32 mouse cellular contexts compared by ENCODE assay signal in genomic region chr4:103576305-103576704, GRCm38 (mm10). TPM values are rescaled to one million over a fixed set of nuclear protein-coding genes. Genes with fewer than 3 reads are reported as not detected.
DNase-seq lines count a peak whose midpoint lies in the region; ATAC-seq and TF ChIP-seq lines count a peak whose summit lies in the region.
"Had no signal": no experiment of that assay in that cellular context is flagged by ENCODE, and none has a peak within 500 bp of the region (broad histone marks: within the 10 kb centered on the region; RNA-seq: fewer than 3 reads in every experiment).

No protein-coding gene starts in this region.

- H3K4me3 ChIP-seq in forebrain, embryonic 15.5 days: no peak overlapping the region
- H3K4me3 ChIP-seq in forebrain, embryonic 10.5 days: no peak overlapping the region
- H3K4me3 ChIP-seq in midbrain, postnatal 0 days (ENCODE audit: low read depth, low read length): no peak overlapping the region
- no peak overlapping the region for H3K4me3 ChIP-seq in midbrain, embryonic 14.5 days (replicated peaks; ENCODE audit: low read depth, low read length)
- H3K4me3 ChIP-seq in forebrain, postnatal 0 days (ENCODE audit: low read depth, low read length): no peak overlapping the region
- H3K4me3 ChIP-seq: embryonic facial prominence, embryonic 10.5 days; heart, embryonic 13.5 days; hindbrain, embryonic 12.5 days; intestine, embryonic 15.5 days; limb, embryonic 13.5 days; liver, embryonic 12.5 days had no signal

- no peak for DNase-seq in forebrain, embryonic 10.5 days (ENCODE audit: extremely low spot score, low spot score)
- DNase-seq in midbrain, postnatal 0 days (ENCODE audit: low spot score): peak; percentile 48
- no peak for DNase-seq in midbrain, embryonic 14.5 days
- peak; percentile 88 for DNase-seq in forebrain, postnatal 0 days
- peak; percentile 58 to 65 for DNase-seq in layer of hippocampus, postnatal 10 days (ENCODE audit: low spot score in 2 of 2)
- DNase-seq in embryo, embryonic 11 days: no peak
- DNase-seq: adrenal gland, adult 2 months; B cell, adult 2 months; cerebellum, adult 18-20 months; gastrocnemius, postnatal 14 days; heart, adult 18-20 months; heart, postnatal 14 days; kidney, adult 8-10 months; kidney, postnatal 10 days; lung, adult 18-20 months; lung, postnatal 14 days; right cerebral cortex, adult 18-20 months; spleen, adult 18-20 months had no signal

- 64% methylated on average over 6 of the region's 6 CpGs for WGBS in forebrain, embryonic 15.5 days
- WGBS in forebrain, embryonic 10.5 days: 87% methylated on average over 6 of the region's 6 CpGs
- WGBS in midbrain, postnatal 0 days: 81% methylated on average over 6 of the region's 6 CpGs
- WGBS in midbrain, embryonic 14.5 days: 83% methylated on average over 6 of the region's 6 CpGs
- WGBS in forebrain, postnatal 0 days: 56% methylated on average over 6 of the region's 6 CpGs

- no peaks in the 10 kb centered on the region for H3K36me3 ChIP-seq in forebrain, embryonic 15.5 days
- no peaks in the 10 kb centered on the region for H3K36me3 ChIP-seq in forebrain, embryonic 10.5 days (replicated peaks)
- no peaks in the 10 kb centered on the region for H3K36me3 ChIP-seq in midbrain, postnatal 0 days (ENCODE audit: insufficient read depth, low read length)
- no peaks in the 10 kb centered on the region for H3K36me3 ChIP-seq in midbrain, embryonic 14.5 days (ENCODE audit: control insufficient read depth, insufficient read depth, low read length)
- H3K36me3 ChIP-seq in forebrain, postnatal 0 days (ENCODE audit: insufficient read depth): no peaks in the 10 kb centered on the region
- H3K36me3 ChIP-seq: embryonic facial prominence, embryonic 10.5 days; G1E; heart, embryonic 13.5 days; hindbrain, embryonic 12.5 days; intestine, embryonic 15.5 days; limb, embryonic 13.5 days; liver, embryonic 12.5 days had no signal

- H3K27ac ChIP-seq in forebrain, embryonic 15.5 days (replicated peaks): peak overlapping the region; percentile 83
- no peak overlapping the region for H3K27ac ChIP-seq in forebrain, embryonic 10.5 days
- H3K27ac ChIP-seq in midbrain, postnatal 0 days (ENCODE audit: low read depth, low read length): no peak overlapping the region
- no peak overlapping the region for H3K27ac ChIP-seq in midbrain, embryonic 14.5 days (replicated peaks; ENCODE audit: low read depth, low read length)
- H3K27ac ChIP-seq in forebrain, postnatal 0 days (ENCODE audit: low read depth, low read length): peak overlapping the region; percentile 69; the same call in 1 of the 2 replicates
- H3K27ac ChIP-seq: embryonic facial prominence, embryonic 10.5 days; heart, embryonic 13.5 days; hindbrain, embryonic 12.5 days; intestine, embryonic 15.5 days; limb, embryonic 13.5 days; liver, embryonic 12.5 days had no signal

- peaks cover 12% of the 10 kb centered on the region for H3K4me1 ChIP-seq in forebrain, embryonic 15.5 days
- no peaks in the 10 kb centered on the region for H3K4me1 ChIP-seq in forebrain, embryonic 10.5 days
- H3K4me1 ChIP-seq in midbrain, postnatal 0 days (ENCODE audit: insufficient read depth, low read length): no peaks in the 10 kb centered on the region
- no peaks in the 10 kb centered on the region for H3K4me1 ChIP-seq in midbrain, embryonic 14.5 days (ENCODE audit: control insufficient read depth, insufficient read depth, low read length)
- H3K4me1 ChIP-seq in forebrain, postnatal 0 days (ENCODE audit: insufficient read depth): no peaks in the 10 kb centered on the region; the same call in 1 of the 2 replicates
- H3K4me1 ChIP-seq: embryonic facial prominence, embryonic 10.5 days; heart, embryonic 13.5 days; hindbrain, embryonic 12.5 days; intestine, embryonic 15.5 days; limb, embryonic 13.5 days; liver, embryonic 12.5 days had no signal

- TF ChIP-seq CTCF in midbrain, postnatal 0 days (IDR thresholded peaks at IDR 0.05): no peak
- no peak for TF ChIP-seq CTCF in forebrain, postnatal 0 days (IDR thresholded peaks at IDR 0.05; ENCODE audit: low read depth)

- no peak overlapping the region for H3K4me2 ChIP-seq in forebrain, embryonic 15.5 days (replicated peaks)
- no peak overlapping the region for H3K4me2 ChIP-seq in midbrain, postnatal 0 days (ENCODE audit: low read depth, low read length, poor library complexity, severe bottlenecking)
- H3K4me2 ChIP-seq in midbrain, embryonic 14.5 days (ENCODE audit: low read length): no peak overlapping the region
- H3K4me2 ChIP-seq in forebrain, postnatal 0 days (ENCODE audit: low read depth): no peak overlapping the region
- H3K4me2 ChIP-seq: heart, embryonic 13.5 days; hindbrain, embryonic 12.5 days; intestine, embryonic 15.5 days; limb, embryonic 13.5 days; liver, embryonic 12.5 days; midbrain, embryonic 11.5 days had no signal

- H3K9me3 ChIP-seq in forebrain, embryonic 15.5 days: no peaks in the 10 kb centered on the region
- no peaks in the 10 kb centered on the region for H3K9me3 ChIP-seq in forebrain, embryonic 10.5 days
- no peaks in the 10 kb centered on the region for H3K9me3 ChIP-seq in midbrain, postnatal 0 days (ENCODE audit: low read length)
- H3K9me3 ChIP-seq in midbrain, embryonic 14.5 days (ENCODE audit: control insufficient read depth, low read length): no peaks in the 10 kb centered on the region
- H3K9me3 ChIP-seq in forebrain, postnatal 0 days (ENCODE audit: low read length): no peaks in the 10 kb centered on the region
- H3K9me3 ChIP-seq: embryonic facial prominence, embryonic 10.5 days; heart, embryonic 13.5 days; hindbrain, embryonic 12.5 days; intestine, embryonic 15.5 days; limb, embryonic 13.5 days had no signal

- ATAC-seq in forebrain, embryonic 15.5 days (replicated peaks): peak; percentile 74
- no peak for ATAC-seq in midbrain, postnatal 0 days (ENCODE audit: low FRiP score)
- ATAC-seq in midbrain, embryonic 14.5 days (ENCODE audit: low FRiP score, low TSS enrichment): no peak
- ATAC-seq in forebrain, postnatal 0 days: peak; percentile 58
- ATAC-seq: intestine, embryonic 15.5 days; liver, embryonic 12.5 days; Patski had no signal

- H3K9ac ChIP-seq in forebrain, embryonic 15.5 days (replicated peaks): no peak overlapping the region
- no peak overlapping the region for H3K9ac ChIP-seq in midbrain, postnatal 0 days (replicated peaks; ENCODE audit: low read length, poor library complexity, severe bottlenecking)
- H3K9ac ChIP-seq in midbrain, embryonic 14.5 days (replicated peaks; ENCODE audit: low read length): no peak overlapping the region
- H3K9ac ChIP-seq in forebrain, postnatal 0 days: no peak overlapping the region
- H3K9ac ChIP-seq: heart, embryonic 13.5 days; hindbrain, embryonic 12.5 days; intestine, embryonic 15.5 days; limb, embryonic 13.5 days; liver, embryonic 12.5 days had no signal

- H3K27me3 ChIP-seq in forebrain, embryonic 15.5 days: no peaks in the 10 kb centered on the region
- no peaks in the 10 kb centered on the region for H3K27me3 ChIP-seq in forebrain, embryonic 10.5 days (ENCODE audit: poor library complexity, severe bottlenecking)
- no peaks in the 10 kb centered on the region for H3K27me3 ChIP-seq in midbrain, postnatal 0 days (ENCODE audit: insufficient read depth, low read length)
- no peaks in the 10 kb centered on the region for H3K27me3 ChIP-seq in midbrain, embryonic 14.5 days (ENCODE audit: control insufficient read depth, insufficient read depth, low read length)
- H3K27me3 ChIP-seq in forebrain, postnatal 0 days (ENCODE audit: insufficient read depth, low read length): no peaks in the 10 kb centered on the region
- H3K27me3 ChIP-seq: CH12.LX; heart, embryonic 13.5 days; hindbrain, embryonic 12.5 days; intestine, embryonic 15.5 days; limb, embryonic 13.5 days; liver, embryonic 12.5 days; Patski had no signal

RNA-seq across cellular contexts. Expression of gene Dab1, which starts 42.9 kb away (rescaled TPM):
- polyA plus RNA-seq in forebrain, embryonic 15.5 days (2015; fragmentation: Nextera tagmentation; extraction: Ambion mirVana): 152 and 174 TPM in 2 replicates
- 26.0 and 26.4 TPM in 2 replicates for polyA plus RNA-seq in forebrain, embryonic 10.5 days (2016; fragmentation: Nextera tagmentation; extraction: Ambion mirVana)
- 47.9 and 67.6 TPM in 2 replicates for total RNA-seq in midbrain, postnatal 0 days (2014; rRNA removed)
- 109 and 110 TPM in 2 replicates for polyA plus RNA-seq in midbrain, postnatal 0 days (2015; fragmentation: Nextera tagmentation; extraction: Ambion mirVana)
- polyA plus RNA-seq in midbrain, embryonic 14.5 days (2014; fragmentation: Nextera tagmentation; extraction: Ambion mirVana): 146 and 148 TPM in 2 replicates
- 61.3 and 64.8 TPM in 2 replicates for total RNA-seq in forebrain, postnatal 0 days (2014; rRNA removed)
- 136 and 141 TPM in 2 replicates for polyA plus RNA-seq in forebrain, postnatal 0 days (2015; fragmentation: Nextera tagmentation; extraction: Ambion mirVana)
- 100 to 1,000 TPM; 147 to 158 TPM for total RNA-seq in layer of hippocampus, postnatal 10 days (2021)
- total RNA-seq: CH12.LX; common myeloid progenitor, adult 5-6 weeks; megakaryocyte progenitor cell, adult 5-6 weeks; monocyte, adult 5-6 weeks had no signal
- polyA plus RNA-seq: G1E had no signal

Comparison
In these comparisons a context has a peak if more than half of its experiments do, and no peak if none do; other contexts are left out.
1. H3K27ac ChIP-seq: peak in forebrain, embryonic 15.5 days (single experiment) and forebrain, postnatal 0 days (single experiment); none in forebrain, embryonic 10.5 days (single experiment), midbrain, postnatal 0 days (single experiment) and midbrain, embryonic 14.5 days (single experiment).
2. DNase-seq: peak in midbrain, postnatal 0 days (single experiment), forebrain, postnatal 0 days (single experiment) and layer of hippocampus, postnatal 10 days (2 of 2); none in forebrain, embryonic 10.5 days (single experiment), midbrain, embryonic 14.5 days (single experiment) and embryo, embryonic 11 days (single experiment).
3. ATAC-seq: peak in forebrain, embryonic 15.5 days (single experiment) and forebrain, postnatal 0 days (single experiment); none in midbrain, postnatal 0 days (single experiment) and midbrain, embryonic 14.5 days (single experiment).